Mouse (Mus musculus): ENCODE measurements around the gene Klrb1a. TPM values are rescaled to one million over a fixed set of nuclear protein-coding genes. Genes with fewer than 3 reads are reported as not detected.
"Not testable (repeated sequence)": the region's sequence is repeated elsewhere in the genome, so short reads cannot be mapped to it uniquely, and the experiment has no call there.

The Klrb1a gene
- polyA plus RNA-seq, 1 experiment from 2014 or later: 0.66 TPM

GRCm38 (mm10) chr6:128649681-128650080 lies 26.3 kb upstream of the Klrb1a start:
- no peak overlapping the region for H3K4me3 ChIP-seq (replicated peaks; ENCODE audit: low read depth, low read length)
- no peak overlapping the region for H3K27ac ChIP-seq
- DNase-seq (ENCODE audit: low spot score) (peak; percentile 2), ATAC-seq (replicated peaks; ENCODE audit: low FRiP score, low read depth) (no peak)
- H3K4me1 ChIP-seq (replicated peaks; ENCODE audit: insufficient read depth, low read length): no peaks in the 10 kb centered on the region
- H3K4me2 ChIP-seq (ENCODE audit: low read length): no peak overlapping the region
- TF ChIP-seq CTCF (IDR thresholded peaks at IDR 0.05; ENCODE audit: low read depth): no peak
- no peak overlapping the region for H3K9ac ChIP-seq (ENCODE audit: low read depth, low read length)
- no peaks in the 10 kb centered on the region for H3K9me3 ChIP-seq (replicated peaks; ENCODE audit: low read length)
- H3K36me3 ChIP-seq (ENCODE audit: insufficient read depth, low read length): no peaks in the 10 kb centered on the region
- no peaks in the 10 kb centered on the region for H3K27me3 ChIP-seq (ENCODE audit: insufficient read depth, low read length)
- 63% methylated on average over 3 of the region's 3 CpGs for WGBS

- H3K4me1 ChIP-seq (replicated peaks; ENCODE audit: insufficient read depth, low read length); H3K27me3 ChIP-seq (ENCODE audit: insufficient read depth, low read length); H3K27ac ChIP-seq; H3K4me3 ChIP-seq (replicated peaks; ENCODE audit: low read depth, low read length); H3K4me2 ChIP-seq (ENCODE audit: low read length); H3K36me3 ChIP-seq (ENCODE audit: insufficient read depth, low read length); DNase-seq (ENCODE audit: low spot score); ATAC-seq (replicated peaks; ENCODE audit: low FRiP score, low read depth); H3K9ac ChIP-seq (ENCODE audit: low read depth, low read length); H3K9me3 ChIP-seq (replicated peaks; ENCODE audit: low read length): not testable (repeated sequence)
- 88% methylated on average over 12 of the region's 12 CpGs for WGBS
Observed at GRCm38 (mm10) chr6:128645708-128646107, 22.4 kb upstream of the Klrb1a start.

GRCm38 (mm10) chr6:128644694-128645093 lies 21.4 kb upstream of the Klrb1a start:
- 96% methylated on average over 20 of the region's 20 CpGs for WGBS

GRCm38 (mm10) chr6:128643999-128644398 lies 20.7 kb upstream of the Klrb1a start:
- Histone ChIP-seq H3K9me3 (replicated peaks; ENCODE audit: low read length) (no peaks in the 10 kb centered on the region), H3K9ac (ENCODE audit: low read depth, low read length) (no peak overlapping the region), H3K4me1 (replicated peaks; ENCODE audit: insufficient read depth, low read length) (no peaks in the 10 kb centered on the region), H3K27me3 (ENCODE audit: insufficient read depth, low read length) (no peaks in the 10 kb centered on the region), H3K4me3 (replicated peaks; ENCODE audit: low read depth, low read length) (no peak overlapping the region), H3K36me3 (ENCODE audit: insufficient read depth, low read length) (no peaks in the 10 kb centered on the region), H3K27ac (no peak overlapping the region), H3K4me2 (ENCODE audit: low read length) (no peak overlapping the region)
- 46% methylated on average over 2 of the region's 2 CpGs for WGBS
- ATAC-seq (replicated peaks; ENCODE audit: low FRiP score, low read depth): no peak
- no peak for TF ChIP-seq CTCF (IDR thresholded peaks at IDR 0.05; ENCODE audit: low read depth)
- DNase-seq (ENCODE audit: low spot score): no peak

More at GRCm38 (mm10) chr6:128644694-128645093, 21.4 kb upstream of the Klrb1a start:
- not testable (repeated sequence) for H3K4me3 ChIP-seq (replicated peaks; ENCODE audit: low read depth, low read length); H3K4me2 ChIP-seq (ENCODE audit: low read length); H3K9ac ChIP-seq (ENCODE audit: low read depth, low read length); H3K27me3 ChIP-seq (ENCODE audit: insufficient read depth, low read length); H3K27ac ChIP-seq; H3K9me3 ChIP-seq (replicated peaks; ENCODE audit: low read length); ATAC-seq (replicated peaks; ENCODE audit: low FRiP score, low read depth); H3K36me3 ChIP-seq (ENCODE audit: insufficient read depth, low read length); DNase-seq (ENCODE audit: low spot score); H3K4me1 ChIP-seq (replicated peaks; ENCODE audit: insufficient read depth, low read length)

GRCm38 (mm10) chr6:128641116-128641716 lies 17.9 kb upstream of the Klrb1a start:
- H3K9me3 ChIP-seq (replicated peaks; ENCODE audit: low read length): no peaks in the 10 kb centered on the region
- no peak for DNase-seq (ENCODE audit: low spot score)
- no peak for TF ChIP-seq CTCF (IDR thresholded peaks at IDR 0.05; ENCODE audit: low read depth)
- no peak overlapping the region for H3K27ac ChIP-seq
- WGBS: 90% methylated on average over 2 of the region's 2 CpGs
- no peak overlapping the region for H3K4me3 ChIP-seq (replicated peaks; ENCODE audit: low read depth, low read length)
- H3K36me3 ChIP-seq (ENCODE audit: insufficient read depth, low read length): no peaks in the 10 kb centered on the region
- H3K4me2 ChIP-seq (ENCODE audit: low read length): no peak overlapping the region
- no peaks in the 10 kb centered on the region for H3K27me3 ChIP-seq (ENCODE audit: insufficient read depth, low read length)
- ATAC-seq (replicated peaks; ENCODE audit: low FRiP score, low read depth): no peak
- H3K4me1 ChIP-seq (replicated peaks; ENCODE audit: insufficient read depth, low read length): no peaks in the 10 kb centered on the region
- no peak overlapping the region for H3K9ac ChIP-seq (ENCODE audit: low read depth, low read length)

- Histone ChIP-seq H3K4me1 (replicated peaks; ENCODE audit: insufficient read depth, low read length) (no peaks in the 10 kb centered on the region), H3K4me2 (ENCODE audit: low read length) (no peak overlapping the region), H3K27me3 (ENCODE audit: insufficient read depth, low read length) (no peaks in the 10 kb centered on the region), H3K4me3 (replicated peaks; ENCODE audit: low read depth, low read length) (no peak overlapping the region), H3K9me3 (replicated peaks; ENCODE audit: low read length) (no peaks in the 10 kb centered on the region), H3K9ac (ENCODE audit: low read depth, low read length) (no peak overlapping the region), H3K36me3 (ENCODE audit: insufficient read depth, low read length) (no peaks in the 10 kb centered on the region), H3K27ac (no peak overlapping the region)
- ATAC-seq (replicated peaks; ENCODE audit: low FRiP score, low read depth): no peak
- DNase-seq (ENCODE audit: low spot score): no peak
- WGBS: 84% methylated on average over 1 of the region's 1 CpGs
- TF ChIP-seq CTCF (IDR thresholded peaks at IDR 0.05; ENCODE audit: low read depth): no peak
Observed at GRCm38 (mm10) chr6:128640673-128641072, 17.3 kb upstream of the Klrb1a start.

GRCm38 (mm10) chr6:128630912-128631905 lies 7.9 kb upstream of the Klrb1a start:
- H3K9ac ChIP-seq (ENCODE audit: low read depth, low read length); ATAC-seq (replicated peaks; ENCODE audit: low FRiP score, low read depth); H3K4me2 ChIP-seq (ENCODE audit: low read length); H3K9me3 ChIP-seq (replicated peaks; ENCODE audit: low read length); H3K36me3 ChIP-seq (ENCODE audit: insufficient read depth, low read length); H3K4me1 ChIP-seq (replicated peaks; ENCODE audit: insufficient read depth, low read length); H3K27ac ChIP-seq; DNase-seq (ENCODE audit: low spot score); H3K4me3 ChIP-seq (replicated peaks; ENCODE audit: low read depth, low read length); H3K27me3 ChIP-seq (ENCODE audit: insufficient read depth, low read length): not testable (repeated sequence)
- WGBS: 70% methylated on average over 15 of the region's 15 CpGs
